Mouse (Mus musculus) bone marrow, adult 2 months (tissue): Measurements from ENCODE around the gene Pdcd1lg2. TPM values are rescaled to one million over a fixed set of nuclear protein-coding genes. Genes with fewer than 3 reads are reported as not detected.

Experiments used
- H3K27ac ChIP-seq: fragments of 200-500 bp; 2 replicates; pipeline ENCODE4 v1.5.1; 2012; ENCODE audit warnings: low read depth, mild to moderate bottlenecking, control low read depth, inconsistent platforms, low read length; ENCODE audit not compliant: control insufficient read depth, poor library complexity, insufficient read depth
- H3K4me1 ChIP-seq: fragments of 200-500 bp; 2 replicates; pipeline ENCODE4 v1.6.1; 2011; ENCODE audit warnings: low read length; ENCODE audit not compliant: control insufficient read depth, insufficient read depth
- H3K4me3 ChIP-seq: fragments of 200-500 bp; replicated peaks from 2 replicates; pipeline ENCODE3; 2011; ENCODE audit warnings: mild to moderate bottlenecking, low read depth, low read length, control low read depth; ENCODE audit not compliant: control insufficient read depth
- CTCF ChIP-seq: fragments of 200-500 bp; IDR thresholded peaks from 2 replicates; pipeline ENCODE4 v1.5.1; 2011; ENCODE audit warnings: low read length, control low read depth; ENCODE audit not compliant: control insufficient read depth, insufficient read depth
- POLR2A ChIP-seq: fragments of 200-500 bp; IDR thresholded peaks from 2 replicates; pipeline ENCODE4 v1.6.1; 2011; ENCODE audit warnings: low read depth, mild to moderate bottlenecking, control low read depth, low read length, borderline replicate concordance; ENCODE audit not compliant: control insufficient read depth
- WGBS: fragments of 180-500 bp; shearing (Covaris S2); methylation state at CpG from one replicate; pipeline ENCODE4 v1.1.7; 2018; 5-methylcytosine and 5-hydroxymethylcytosine counted together
- polyA plus RNA-seq: library from polyadenylated mRNA; stranded (reverse); fragments of >200 nt; gene quantifications from 2 replicates; pipeline ENCODE4 v1.2.4, GENCODE M21; 2011; ENCODE audit warnings: low replicate concordance; ENCODE audit not compliant: missing spikeins, insufficient read depth, insufficient read length

The Pdcd1lg2 gene
- polyA plus RNA-seq, 1 experiment = 0.92 TPM

- peaks cover 3% of the 10 kb centered on the region; the same call in 1 of the 2 replicates for H3K4me1 ChIP-seq
Observed at GRCm38 (mm10) chr19:29366969-29367622, 43.6 kb upstream of the Pdcd1lg2 start, which contains the start of the genes Plgrkt and Cd274. Plgrkt (minus strand) TSS chr19:29367390. Cd274 (plus strand) TSS chr19:29367455.

GRCm38 (mm10) chr19:29368041-29368440, 42.7 kb upstream of the Pdcd1lg2 start:
- H3K4me1 ChIP-seq = peaks cover 3% of the 10 kb centered on the region; the same call in 1 of the 2 replicates
- no peak for TF ChIP-seq POLR2A
- TF ChIP-seq CTCF = no peak
- H3K4me3 ChIP-seq = no peak overlapping the region
- H3K27ac ChIP-seq = no peak overlapping the region
- 40% methylated on average over 2 of the region's 2 CpGs for WGBS

More at GRCm38 (mm10) chr19:29366969-29367622, 43.6 kb upstream of the Pdcd1lg2 start, which contains the start of the genes Plgrkt and Cd274:
- WGBS = under 1% methylated on average over 26 of the region's 26 CpGs
- Histone ChIP-seq H3K4me3 (peak within 1 kb of the TSS; percentile 89), H3K27ac (peak within 1 kb of the TSS; percentile 86)
- TF ChIP-seq POLR2A = peak; percentile 90
- TF ChIP-seq CTCF = no peak

- H3K4me1 ChIP-seq = peaks cover 3% of the 10 kb centered on the region; the same call in 1 of the 2 replicates
- no peak overlapping the region for H3K27ac ChIP-seq
- WGBS = 19% methylated on average over 3 of the region's 3 CpGs
- TF ChIP-seq CTCF = no peak
- TF ChIP-seq POLR2A = no peak
- no peak overlapping the region for H3K4me3 ChIP-seq
Observed at GRCm38 (mm10) chr19:29368671-29369309, 41.9 kb upstream of the Pdcd1lg2 start.

- H3K27ac ChIP-seq = no peak overlapping the region
- no peak overlapping the region for H3K4me3 ChIP-seq
- peaks cover 1% of the 10 kb centered on the region; the same call in 1 of the 2 replicates for H3K4me1 ChIP-seq
- 33% methylated on average over 12 of the region's 12 CpGs for WGBS
- TF ChIP-seq CTCF (no peak), POLR2A (no peak)
Observed at GRCm38 (mm10) chr19:29370112-29370511, 40.6 kb upstream of the Pdcd1lg2 start.

- Histone ChIP-seq H3K4me1 (peaks cover 1% of the 10 kb centered on the region; the same call in 1 of the 2 replicates), H3K27ac (no peak overlapping the region), H3K4me3 (no peak overlapping the region)
- WGBS = 54% methylated on average over 7 of the region's 7 CpGs
- no peak for TF ChIP-seq CTCF
Observed at GRCm38 (mm10) chr19:29370545-29371283, 40.0 kb upstream of the Pdcd1lg2 start.

GRCm38 (mm10) chr19:29371284-29372081, 39.2 kb upstream of the Pdcd1lg2 start:
- Histone ChIP-seq H3K4me1 (peaks cover 1% of the 10 kb centered on the region; the same call in 1 of the 2 replicates), H3K27ac (peak overlapping the region; percentile 40; the same call in 1 of the 2 replicates), H3K4me3 (peak overlapping the region; percentile 70)
- WGBS = 25% methylated on average over 18 of the region's 18 CpGs
- TF ChIP-seq POLR2A = no peak
- no peak for TF ChIP-seq CTCF

GRCm38 (mm10) chr19:29372138-29372537, 38.6 kb upstream of the Pdcd1lg2 start:
- 4% methylated on average over 4 of the region's 4 CpGs for WGBS

GRCm38 (mm10) chr19:29372621-29373020, 38.1 kb upstream of the Pdcd1lg2 start:
- no peak overlapping the region for H3K27ac ChIP-seq
- WGBS = 40% methylated on average over 3 of the region's 3 CpGs
- no peak overlapping the region for H3K4me3 ChIP-seq
- peaks cover 1% of the 10 kb centered on the region; the same call in 1 of the 2 replicates for H3K4me1 ChIP-seq
- TF ChIP-seq CTCF = no peak
- TF ChIP-seq POLR2A = no peak

More at GRCm38 (mm10) chr19:29372138-29372537, 38.6 kb upstream of the Pdcd1lg2 start:
- Histone ChIP-seq H3K27ac (peak overlapping the region; percentile 2; the same call in 1 of the 2 replicates), H3K4me1 (peaks cover 1% of the 10 kb centered on the region; the same call in 1 of the 2 replicates), H3K4me3 (peak overlapping the region; percentile 70)
- TF ChIP-seq CTCF = no peak
- no peak for TF ChIP-seq POLR2A
